Mouse (Mus musculus): Measurements from ENCODE around the gene Calml3. TPM values are rescaled to one million over a fixed set of nuclear protein-coding genes. Genes with fewer than 3 reads are reported as not detected.

Gene Calml3
- polyA plus RNA-seq, 1 experiment from 2014 or later, result 0.24 TPM

DNA sequence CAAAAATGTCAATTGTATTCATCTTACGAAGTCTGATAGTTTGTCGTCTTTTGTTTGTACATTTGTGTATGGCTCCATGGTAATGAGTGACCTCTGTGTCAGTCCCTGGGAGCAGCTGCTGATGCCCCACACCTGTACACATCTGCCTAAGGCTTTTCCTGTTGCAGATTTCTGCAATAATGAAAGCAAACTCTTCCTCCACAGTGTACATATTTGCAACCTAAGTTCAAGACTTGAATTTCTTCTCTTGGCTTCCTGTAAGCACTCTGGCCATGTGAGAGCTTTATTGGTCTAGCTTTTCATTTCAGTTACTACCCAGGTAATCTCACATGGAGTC lies 14.6 kb upstream of the Calml3 start:
- H3K27me3 ChIP-seq (ENCODE audit: control insufficient read depth, insufficient read depth, low read depth, low read length), result no peaks in the 10 kb centered on the region
- H3K36me3 ChIP-seq (ENCODE audit: control insufficient read depth, insufficient read depth, low read length), result no peaks in the 10 kb centered on the region
- H3K27ac ChIP-seq (ENCODE audit: low read length), result no peak overlapping the region
- H3K4me3 ChIP-seq (ENCODE audit: low read length), result no peak overlapping the region
- no peak overlapping the region for H3K4me2 ChIP-seq (ENCODE audit: low read depth, low read length)
- WGBS, result 75% methylated on average over 2 of the region's 2 CpGs
- no peak for ATAC-seq (ENCODE audit: low read depth)
- H3K9ac ChIP-seq (ENCODE audit: low read length), result no peak overlapping the region
- no peaks in the 10 kb centered on the region for H3K9me3 ChIP-seq (ENCODE audit: control insufficient read depth, low read length)
- no peaks in the 10 kb centered on the region for H3K4me1 ChIP-seq (replicated peaks; ENCODE audit: control insufficient read depth, insufficient read depth, low read length)

DNA sequence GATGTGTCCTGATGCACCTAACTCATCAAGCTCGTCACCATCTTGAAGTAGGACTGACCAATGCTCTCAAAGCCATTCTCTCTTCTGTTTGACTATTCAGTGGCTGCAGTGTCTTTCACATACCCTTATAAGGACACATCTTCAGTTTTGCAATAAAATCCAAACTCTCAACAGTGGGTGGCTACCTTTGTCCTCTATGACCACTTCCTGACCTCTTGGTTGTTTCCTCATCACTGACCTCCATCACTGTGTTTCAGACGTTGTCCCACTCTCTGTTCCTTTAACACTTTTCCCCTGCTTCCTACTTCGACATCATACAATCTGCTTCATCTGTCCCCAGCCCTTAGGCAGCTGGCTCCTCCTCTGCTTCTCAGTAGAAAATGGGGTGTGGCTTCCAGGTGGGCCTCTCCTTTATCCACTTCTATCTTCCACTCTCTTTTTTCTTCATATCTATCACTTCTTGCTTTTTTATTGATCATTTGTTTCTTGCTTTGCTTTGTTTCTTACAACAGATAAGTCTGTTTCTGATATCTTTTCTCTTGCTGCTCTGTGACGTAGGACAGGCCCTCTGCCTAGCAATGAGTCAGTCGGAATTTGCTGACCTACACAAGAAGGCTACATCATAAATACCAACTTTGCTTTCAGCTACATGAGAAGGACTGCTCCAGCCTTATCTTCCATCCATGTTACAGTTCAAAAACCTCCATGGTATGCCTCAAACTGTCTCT lies 14.1 kb upstream of the Calml3 start:
- ATAC-seq (ENCODE audit: low read depth), result no peak
- Histone ChIP-seq H3K27ac (ENCODE audit: low read length) (no peak overlapping the region), H3K4me3 (ENCODE audit: low read length) (no peak overlapping the region), H3K9ac (ENCODE audit: low read length) (no peak overlapping the region), H3K36me3 (ENCODE audit: control insufficient read depth, insufficient read depth, low read length) (no peaks in the 10 kb centered on the region), H3K4me2 (ENCODE audit: low read depth, low read length) (no peak overlapping the region), H3K9me3 (ENCODE audit: control insufficient read depth, low read length) (no peaks in the 10 kb centered on the region), H3K27me3 (ENCODE audit: control insufficient read depth, insufficient read depth, low read depth, low read length) (no peaks in the 10 kb centered on the region), H3K4me1 (replicated peaks; ENCODE audit: control insufficient read depth, insufficient read depth, low read length) (no peaks in the 10 kb centered on the region)
- 63% methylated on average over 5 of the region's 5 CpGs for WGBS

DNA sequence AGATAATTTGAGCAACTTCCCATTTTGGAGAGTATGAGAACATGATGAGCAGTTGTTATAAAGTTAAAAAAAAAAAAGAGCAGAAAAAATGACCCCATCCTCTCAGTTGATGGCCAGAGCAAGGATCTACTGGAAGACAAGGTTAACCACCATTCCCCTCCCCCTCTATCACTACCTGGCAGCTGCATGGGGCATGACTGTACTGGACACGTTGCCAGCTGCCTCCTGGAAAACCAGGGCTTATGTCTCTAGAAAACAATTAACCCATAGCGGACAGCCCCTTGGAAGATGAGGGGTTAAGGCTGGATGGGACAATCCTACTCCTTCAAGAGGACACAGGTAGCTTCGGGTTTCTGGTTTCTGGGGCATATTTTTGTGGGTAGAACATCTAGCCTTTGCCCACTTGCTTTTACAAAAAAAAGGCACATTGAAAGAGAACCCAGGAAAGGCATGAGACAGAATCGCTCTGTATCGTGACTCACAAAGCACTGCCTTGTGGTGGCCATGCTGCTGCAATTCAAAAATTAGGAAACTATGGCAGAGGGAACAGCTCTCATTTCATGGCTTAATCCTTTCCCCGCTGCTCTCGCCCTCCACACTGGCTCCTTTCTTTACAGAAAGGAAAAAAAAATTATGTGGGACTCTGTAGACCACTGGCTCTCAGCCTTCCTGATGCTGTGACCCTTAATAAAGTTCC lies 3.2 kb upstream of the Calml3 start:
- H3K4me3 ChIP-seq (ENCODE audit: low read length), result no peak overlapping the region
- peaks cover 5% of the 10 kb centered on the region for H3K4me1 ChIP-seq (replicated peaks; ENCODE audit: control insufficient read depth, insufficient read depth, low read length)
- no peaks in the 10 kb centered on the region for H3K27me3 ChIP-seq (ENCODE audit: control insufficient read depth, insufficient read depth, low read depth, low read length)
- H3K4me2 ChIP-seq (ENCODE audit: low read depth, low read length), result no peak overlapping the region
- no peak for ATAC-seq (ENCODE audit: low read depth)
- no peak overlapping the region for H3K27ac ChIP-seq (ENCODE audit: low read length)
- no peaks in the 10 kb centered on the region for H3K9me3 ChIP-seq (ENCODE audit: control insufficient read depth, low read length)
- H3K36me3 ChIP-seq (ENCODE audit: control insufficient read depth, insufficient read depth, low read length), result no peaks in the 10 kb centered on the region
- 80% methylated on average over 7 of the region's 7 CpGs for WGBS
- no peak overlapping the region for H3K9ac ChIP-seq (ENCODE audit: low read length)

DNA sequence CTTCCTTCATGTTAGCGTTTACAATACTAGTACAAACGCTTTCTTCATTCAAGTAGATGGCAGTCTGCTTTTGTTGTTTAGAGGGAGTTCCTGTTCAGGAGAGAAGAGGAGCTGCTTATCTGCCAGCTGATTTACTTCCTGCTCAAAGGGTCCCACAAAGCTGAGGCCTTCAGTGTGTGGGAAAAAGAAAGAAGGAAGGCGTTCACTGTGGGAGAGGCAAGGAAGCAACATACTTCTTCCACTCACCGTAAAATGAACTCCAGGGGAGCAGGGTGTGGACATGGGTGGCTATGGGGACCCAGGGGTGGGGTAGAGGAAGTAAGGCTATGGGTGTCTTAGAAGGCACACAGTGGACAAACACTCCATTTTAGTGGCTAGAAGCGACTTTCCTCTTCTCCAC lies 1.5 kb upstream of the Calml3 start:
- no peaks in the 10 kb centered on the region for H3K36me3 ChIP-seq (ENCODE audit: control insufficient read depth, insufficient read depth, low read length)
- H3K27me3 ChIP-seq (ENCODE audit: control insufficient read depth, insufficient read depth, low read depth, low read length), result no peaks in the 10 kb centered on the region
- no peak overlapping the region for H3K9ac ChIP-seq (ENCODE audit: low read length)
- H3K4me2 ChIP-seq (ENCODE audit: low read depth, low read length), result no peak overlapping the region
- H3K9me3 ChIP-seq (ENCODE audit: control insufficient read depth, low read length), result no peaks in the 10 kb centered on the region
- ATAC-seq (ENCODE audit: low read depth), result peak; percentile 51; the same call in 1 of the 2 replicates
- peak overlapping the region; percentile 43 for H3K27ac ChIP-seq (ENCODE audit: low read length)
- no peak overlapping the region for H3K4me3 ChIP-seq (ENCODE audit: low read length)
- WGBS, result 52% methylated on average over 5 of the region's 5 CpGs
- peaks cover 12% of the 10 kb centered on the region for H3K4me1 ChIP-seq (replicated peaks; ENCODE audit: control insufficient read depth, insufficient read depth, low read length)

DNA sequence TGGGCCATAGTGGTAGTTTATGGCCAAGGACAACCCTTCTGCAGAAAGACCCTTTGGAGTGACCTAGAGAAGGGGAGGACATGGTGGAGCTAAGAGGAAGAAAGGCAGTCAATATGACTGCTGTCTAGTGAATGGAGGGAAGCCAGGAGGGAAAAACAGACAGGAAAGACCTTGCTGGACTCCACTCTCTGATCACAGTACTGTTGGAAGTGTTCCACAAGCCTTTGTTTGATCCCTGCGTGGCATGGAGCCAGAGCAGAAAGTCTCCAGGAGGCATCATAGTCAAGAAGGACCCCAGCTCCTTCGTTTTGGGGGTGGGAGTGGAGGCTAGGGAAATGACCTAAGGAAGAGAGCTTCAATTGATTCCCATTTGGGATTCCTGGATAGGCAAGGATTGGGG lies 1.0 kb upstream of the Calml3 start:
- ATAC-seq (ENCODE audit: low read depth), result no peak
- H3K27ac ChIP-seq (ENCODE audit: low read length), result peak overlapping the region; percentile 43

DNA sequence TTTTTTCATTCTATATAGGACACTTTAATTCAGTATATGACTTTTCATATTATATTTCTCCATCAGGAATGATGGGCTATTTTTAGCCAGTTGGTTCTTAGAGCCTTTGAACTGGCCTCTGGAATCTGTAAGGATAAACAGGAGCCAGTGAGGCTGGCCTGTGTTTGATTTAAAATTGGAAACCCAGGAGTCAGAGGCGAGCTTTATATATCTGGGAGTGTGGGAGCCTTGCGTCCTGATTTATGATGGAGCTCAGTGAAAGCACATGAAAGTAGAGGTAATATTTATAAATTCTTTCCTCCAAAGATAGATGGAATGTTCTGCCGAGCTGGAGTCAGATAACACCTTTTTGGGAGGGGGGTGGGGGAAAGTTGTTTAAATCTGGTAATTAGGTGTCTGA lies 4.7 kb downstream of the Calml3 start:
- Histone ChIP-seq H3K9ac (ENCODE audit: low read length) (no peak overlapping the region), H3K4me2 (ENCODE audit: low read depth, low read length) (no peak overlapping the region), H3K9me3 (ENCODE audit: control insufficient read depth, low read length) (no peaks in the 10 kb centered on the region), H3K27ac (ENCODE audit: low read length) (no peak overlapping the region), H3K27me3 (ENCODE audit: control insufficient read depth, insufficient read depth, low read depth, low read length) (no peaks in the 10 kb centered on the region), H3K4me1 (replicated peaks; ENCODE audit: control insufficient read depth, insufficient read depth, low read length) (peaks cover 15% of the 10 kb centered on the region), H3K4me3 (ENCODE audit: low read length) (no peak overlapping the region), H3K36me3 (ENCODE audit: control insufficient read depth, insufficient read depth, low read length) (no peaks in the 10 kb centered on the region)
- ATAC-seq (ENCODE audit: low read depth), result no peak
- WGBS, result 10% methylated on average over 3 of the region's 3 CpGs

More for the DNA sequence above, 1.0 kb upstream of the Calml3 start:
- Histone ChIP-seq H3K27me3 (ENCODE audit: control insufficient read depth, insufficient read depth, low read depth, low read length) (no peaks in the 10 kb centered on the region), H3K4me3 (ENCODE audit: low read length) (no peak overlapping the region), H3K9me3 (ENCODE audit: control insufficient read depth, low read length) (no peaks in the 10 kb centered on the region), H3K9ac (ENCODE audit: low read length) (no peak overlapping the region), H3K36me3 (ENCODE audit: control insufficient read depth, insufficient read depth, low read length) (no peaks in the 10 kb centered on the region), H3K4me2 (ENCODE audit: low read depth, low read length) (no peak overlapping the region), H3K4me1 (replicated peaks; ENCODE audit: control insufficient read depth, insufficient read depth, low read length) (peaks cover 12% of the 10 kb centered on the region)
- WGBS, result 28% methylated on average over 2 of the region's 2 CpGs

DNA sequence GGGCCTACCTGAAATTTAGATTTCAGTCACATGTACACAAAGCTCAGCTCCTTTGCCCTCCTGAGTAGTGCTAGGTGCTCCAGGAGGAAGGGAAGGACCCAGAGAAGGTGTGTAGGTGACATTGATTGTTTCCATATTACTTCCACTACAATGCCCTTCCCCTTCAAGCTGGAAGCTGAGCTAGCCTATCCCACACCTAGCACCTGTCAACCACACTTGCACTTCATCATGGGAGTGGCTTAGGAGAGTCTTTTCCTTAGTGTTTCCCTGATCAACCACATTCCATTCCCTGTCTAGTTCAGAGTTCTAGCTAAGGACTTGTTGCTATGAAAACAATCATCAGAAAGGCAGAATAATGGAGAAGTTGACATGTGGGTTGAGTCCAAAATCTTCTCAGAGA lies 5.4 kb downstream of the Calml3 start:
- no peak overlapping the region for H3K4me2 ChIP-seq (ENCODE audit: low read depth, low read length)
- peaks cover 15% of the 10 kb centered on the region for H3K4me1 ChIP-seq (replicated peaks; ENCODE audit: control insufficient read depth, insufficient read depth, low read length)
- H3K4me3 ChIP-seq (ENCODE audit: low read length), result no peak overlapping the region
- ATAC-seq (ENCODE audit: low read depth), result peak; percentile 65
- H3K27ac ChIP-seq (ENCODE audit: low read length), result peak overlapping the region; percentile 30; the same call in 1 of the 2 replicates
- no peaks in the 10 kb centered on the region for H3K36me3 ChIP-seq (ENCODE audit: control insufficient read depth, insufficient read depth, low read length)
- H3K9ac ChIP-seq (ENCODE audit: low read length), result no peak overlapping the region
- no peaks in the 10 kb centered on the region for H3K9me3 ChIP-seq (ENCODE audit: control insufficient read depth, low read length)
- H3K27me3 ChIP-seq (ENCODE audit: control insufficient read depth, insufficient read depth, low read depth, low read length), result no peaks in the 10 kb centered on the region

DNA sequence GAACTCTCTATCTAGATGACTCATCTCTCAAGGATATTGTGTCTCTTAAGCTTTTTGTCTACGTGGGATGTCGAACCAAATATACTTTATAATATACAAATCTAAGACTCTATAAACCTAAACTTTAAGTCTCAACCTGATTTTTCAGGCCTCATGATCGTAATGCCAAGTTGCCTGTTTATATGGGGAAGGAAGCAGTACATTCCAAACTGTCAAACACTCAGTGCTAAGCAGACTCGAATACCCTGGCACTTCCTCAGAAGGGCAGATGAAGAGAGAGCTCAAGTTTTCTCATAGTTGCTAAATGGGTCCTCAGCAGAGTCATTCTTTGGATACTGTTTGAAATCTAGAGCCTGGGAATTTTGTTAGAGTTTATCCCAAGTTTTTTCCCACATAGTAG lies 7.5 kb downstream of the Calml3 start:
- no peak overlapping the region for H3K4me2 ChIP-seq (ENCODE audit: low read depth, low read length)
- H3K4me1 ChIP-seq (replicated peaks; ENCODE audit: control insufficient read depth, insufficient read depth, low read length), result peaks cover 19% of the 10 kb centered on the region
- H3K9ac ChIP-seq (ENCODE audit: low read length), result no peak overlapping the region
- no peaks in the 10 kb centered on the region for H3K27me3 ChIP-seq (ENCODE audit: control insufficient read depth, insufficient read depth, low read depth, low read length)
- no peak overlapping the region for H3K4me3 ChIP-seq (ENCODE audit: low read length)
- peak overlapping the region; percentile 62; the same call in 1 of the 2 replicates for H3K27ac ChIP-seq (ENCODE audit: low read length)
- H3K36me3 ChIP-seq (ENCODE audit: control insufficient read depth, insufficient read depth, low read length), result no peaks in the 10 kb centered on the region
- peak; percentile 55 for ATAC-seq (ENCODE audit: low read depth)
- WGBS, result 48% methylated on average over 4 of the region's 4 CpGs
- H3K9me3 ChIP-seq (ENCODE audit: control insufficient read depth, low read length), result no peaks in the 10 kb centered on the region

DNA sequence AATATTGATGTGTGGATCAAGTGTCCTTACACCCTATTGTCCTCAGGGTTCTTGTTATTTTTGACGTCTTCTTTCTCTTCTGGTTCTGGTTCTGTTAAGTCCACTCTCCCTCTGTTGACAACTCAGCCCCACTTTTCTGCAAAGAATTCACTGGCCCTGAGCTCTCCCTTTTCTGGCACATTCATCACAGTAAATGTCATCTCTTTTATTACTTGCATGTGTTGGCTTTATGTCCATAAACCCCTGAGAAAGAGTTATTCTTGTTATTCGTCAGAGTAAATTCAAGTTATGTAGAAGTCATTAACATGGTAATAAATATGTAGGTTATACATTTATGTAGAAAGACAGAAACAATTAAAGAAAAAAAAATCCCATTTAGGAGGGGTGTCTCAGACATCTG lies 14.6 kb downstream of the Calml3 start:
- WGBS, result 71% methylated on average over 2 of the region's 2 CpGs
- Histone ChIP-seq H3K27ac (ENCODE audit: low read length) (no peak overlapping the region), H3K9ac (ENCODE audit: low read length) (no peak overlapping the region), H3K4me2 (ENCODE audit: low read depth, low read length) (no peak overlapping the region), H3K27me3 (ENCODE audit: control insufficient read depth, insufficient read depth, low read depth, low read length) (no peaks in the 10 kb centered on the region), H3K4me3 (ENCODE audit: low read length) (no peak overlapping the region), H3K9me3 (ENCODE audit: control insufficient read depth, low read length) (no peaks in the 10 kb centered on the region), H3K36me3 (ENCODE audit: control insufficient read depth, insufficient read depth, low read length) (no peaks in the 10 kb centered on the region), H3K4me1 (replicated peaks; ENCODE audit: control insufficient read depth, insufficient read depth, low read length) (peaks cover 7% of the 10 kb centered on the region; the same call in 1 of the 2 replicates)
- no peak for ATAC-seq (ENCODE audit: low read depth)

Data from lung, embryonic 16.5 days (tissue).